Mouse (Mus musculus): ENCODE measurements around the gene Pfkfb4.

The Pfkfb4 gene

GRCm38 (mm10) chr9:109038086-109038895, 46.7 kb downstream of the Pfkfb4 start, which contains the start of gene Shisa5:
Gene Shisa5 (plus strand): TSS chr9:109038565.
- peak; percentile 34 to 59 for DNase-seq

- DNase-seq = peak; percentile 68 to 70
Observed at GRCm38 (mm10) chr9:109038901-109039364, 47.4 kb downstream of the Pfkfb4 start.

- no peak for DNase-seq
Observed at GRCm38 (mm10) chr9:109039681-109040080, 48.1 kb downstream of the Pfkfb4 start.

GRCm38 (mm10) chr9:109040216-109040615, 48.6 kb downstream of the Pfkfb4 start:
- DNase-seq = no peak

GRCm38 (mm10) chr9:109040906-109041305, 49.3 kb downstream of the Pfkfb4 start:
- no peak for DNase-seq

GRCm38 (mm10) chr9:109041351-109041750, 49.8 kb downstream of the Pfkfb4 start:
- no peak for DNase-seq

GRCm38 (mm10) chr9:109046306-109046705, 54.7 kb downstream of the Pfkfb4 start:
- peak; percentile 41 to 53 for DNase-seq

GRCm38 (mm10) chr9:109049316-109049715, 57.7 kb downstream of the Pfkfb4 start:
- no peak for DNase-seq

- DNase-seq = no peak
Observed at GRCm38 (mm10) chr9:109049996-109050673, 58.6 kb downstream of the Pfkfb4 start.

GRCm38 (mm10) chr9:109050674-109050997, 59.1 kb downstream of the Pfkfb4 start:
- DNase-seq = no peak

GRCm38 (mm10) chr9:109051011-109051501, 59.5 kb downstream of the Pfkfb4 start:
- DNase-seq = no peak

GRCm38 (mm10) chr9:109051651-109052489, 60.3 kb downstream of the Pfkfb4 start:
- no peak for DNase-seq

GRCm38 (mm10) chr9:109052490-109053260, 61.1 kb downstream of the Pfkfb4 start:
- DNase-seq = no peak

- no peak for DNase-seq
Observed at GRCm38 (mm10) chr9:109053366-109053765, 61.8 kb downstream of the Pfkfb4 start.

- DNase-seq = no peak
Observed at GRCm38 (mm10) chr9:109053851-109054250, 62.3 kb downstream of the Pfkfb4 start.

- DNase-seq = peak; percentile 57 to 60
Observed at GRCm38 (mm10) chr9:109054712-109055111, 63.1 kb downstream of the Pfkfb4 start.

GRCm38 (mm10) chr9:109055271-109056030, 63.9 kb downstream of the Pfkfb4 start:
- DNase-seq = no peak

- DNase-seq = no peak
Observed at GRCm38 (mm10) chr9:109056081-109056690, 64.6 kb downstream of the Pfkfb4 start.

- DNase-seq = no peak
Observed at GRCm38 (mm10) chr9:109056916-109057315, 65.3 kb downstream of the Pfkfb4 start.

- DNase-seq = no peak
Observed at GRCm38 (mm10) chr9:109057543-109057942, 66.0 kb downstream of the Pfkfb4 start.

Data from cerebellum, postnatal 36 days (tissue).